In the genomic region with DNA sequence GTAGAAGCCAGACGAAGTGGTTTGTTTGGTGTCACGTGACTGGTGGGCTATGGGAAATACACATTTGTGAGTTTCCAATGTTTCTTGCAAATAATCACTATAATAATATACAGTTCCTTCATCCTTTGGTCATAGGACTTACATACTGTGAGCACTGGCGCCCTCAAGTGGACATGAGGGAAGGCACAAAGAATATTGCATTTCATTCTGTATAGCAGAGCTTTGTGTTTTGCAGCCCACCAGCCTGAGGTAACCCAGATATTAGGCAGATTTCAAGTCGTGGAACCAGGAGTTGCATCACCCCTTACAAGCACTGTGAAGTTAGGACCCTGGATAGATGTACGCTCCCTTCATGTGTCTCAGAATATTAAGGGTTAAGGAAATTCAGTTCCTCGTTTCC, we compare ENCODE assay signal across 7 mouse cellular contexts. TPM values are rescaled to one million over a fixed set of nuclear protein-coding genes. Genes with fewer than 3 reads are reported as not detected.
DNase-seq lines count a peak whose midpoint lies in the region; ATAC-seq and TF ChIP-seq lines count a peak whose summit lies in the region.

No protein-coding gene starts in this region.

- no peaks in the 10 kb centered on the region for H3K36me3 ChIP-seq in ES-E14 (ENCODE audit: control insufficient read depth, insufficient read depth, low read length, poor library complexity, severe bottlenecking)

- peak; percentile 66; the same call in 1 of the 2 replicates for ATAC-seq in common myeloid progenitor, adult 5-6 weeks (replicated peaks; ENCODE audit: low read depth, poor library complexity, severe bottlenecking)

- no peaks in the 10 kb centered on the region for H3K4me1 ChIP-seq in ES-E14 (ENCODE audit: control insufficient read depth in 2 of 2, insufficient read depth in 2 of 2, low read length in 2 of 2, poor library complexity in 1 of 2)

- DNase-seq in B cell, adult 2 months: peak; percentile 18 to 19
- peak; percentile 46 for DNase-seq in ES-E14 (ENCODE audit: low read depth, low spot score)
- peak; percentile 62 to 73 for DNase-seq in heart, postnatal 10 days
- DNase-seq in layer of hippocampus, adult 18-20 months (ENCODE audit: low spot score in 2 of 2): peak; percentile 9 to 76
- DNase-seq in lung, postnatal 10 days: peak; percentile 76
- peak; percentile 68 to 80 for DNase-seq in right cerebral cortex, postnatal 10 days (ENCODE audit: low spot score in 2 of 2)

- H3K27ac ChIP-seq in ES-E14 (ENCODE audit: insufficient read depth, low read depth, low read length, poor library complexity, severe bottlenecking): no peak overlapping the region

- in situ Hi-C loops in ES-E14 (cut with MboI; ENCODE audit: low sequenced_read_pairs in 2 of 2, unreplicated experiment in 2 of 2): loop anchor here in 1 of 2 experiments (25.0 kb wide), 1 partner anchor 236 kb away; no protein-coding TSS in a partner anchor

- no peaks in the 10 kb centered on the region for H3K9me3 ChIP-seq in ES-E14 (ENCODE audit: control insufficient read depth, insufficient read depth, low read depth, low read length)

- no peak overlapping the region for H3K9ac ChIP-seq in ES-E14 (ENCODE audit: insufficient read depth, low read depth, low read length, poor library complexity, severe bottlenecking)

- intact Hi-C loops in heart, postnatal 10 days (cut with DNase I): loop anchor here (1.0 to 10.0 kb wide), 4 partner anchors 47 to 599 kb away; no protein-coding TSS in a partner anchor

- H3K4me3 ChIP-seq in ES-E14 (ENCODE audit: insufficient read depth in 1 of 2, low read depth in 1 of 2, low read length in 2 of 2, poor library complexity in 1 of 2, severe bottlenecking in 1 of 2): no peak overlapping the region

TF ChIP-seq in ES-E14, 5 proteins besides CTCF, POLR2A, EP300 and RAD21:
- TF ChIP-seq ZNF384 (IDR thresholded peaks at IDR 0.05; ENCODE audit: low read depth, low read length): no peak
- TF ChIP-seq ZC3H11A (IDR thresholded peaks at IDR 0.05; ENCODE audit: borderline replicate concordance, low read depth, low read length): peak; percentile 78
- TF ChIP-seq CHD2 (IDR thresholded peaks at IDR 0.05; ENCODE audit: low read depth, low read length): no peak

RNA-seq across cellular contexts. Expression of a gene that starts 42.7 kb away (rescaled TPM):
- 33.5 and 34.1 TPM in 2 replicates for total RNA-seq in ES-E14 (2012; rRNA removed)
- 0.05 TPM in 1 of 2 replicates, not detected in the other for total RNA-seq in common myeloid progenitor, adult 5-6 weeks (2017)
- 10 to 100 TPM; 32.5 to 45.5 TPM for total RNA-seq in heart, postnatal 10 days (2021)
- total RNA-seq in layer of hippocampus, adult 18-20 months (2021): 1 to 10 TPM; 2.3 to 2.5 TPM

RNA-seq across cellular contexts. Expression of a gene that starts 50.9 kb away (rescaled TPM):
- total RNA-seq in ES-E14 (2012; rRNA removed): 0.94 and 0.95 TPM in 2 replicates
- total RNA-seq in common myeloid progenitor, adult 5-6 weeks (2017): 6.9 and 11.6 TPM in 2 replicates
- total RNA-seq in heart, postnatal 10 days (2021): under 1 TPM in 1 of 2 experiments, not detected in 1; 0.10 TPM
- total RNA-seq in layer of hippocampus, adult 18-20 months (2021): under 1 TPM; 0.46 to 0.92 TPM

Comparison
In these comparisons a context has a peak if more than half of its experiments do, and no peak if none do; other contexts are left out.
1. DNase-seq: peak in every context shown above with its lines; median percentile 76 in lung, postnatal 10 days; 74 in right cerebral cortex, postnatal 10 days; 68 in heart, postnatal 10 days; 46 in ES-E14; 42 in layer of hippocampus, adult 18-20 months; 18 in B cell, adult 2 months.